Mouse (Mus musculus) midbrain, embryonic 15.5 days (tissue): ENCODE measurements around the gene Gm20388. TPM values are rescaled to one million over a fixed set of nuclear protein-coding genes. Genes with fewer than 3 reads are reported as not detected.
A peak's percentile ranks its signal among the peaks of the same experiment; 100 is the strongest.

ENCODE experiments used
- ATAC-seq: fragments of 200-750 bp; cut with Nextera tagmentation; replicated peaks from 2 replicates; pipeline ENCODE4 v1.8.0; 2017; ENCODE audit warnings: moderate TSS enrichment
- H3K27ac ChIP-seq: fragments of 300-500 bp; sonication (generic); 2 replicates; pipeline ENCODE4 v1.5.1; 2015; ENCODE audit warnings: mild to moderate bottlenecking, inconsistent platforms
- H3K27me3 ChIP-seq: fragments of 300-500 bp; sonication (generic); replicated peaks from 2 replicates; pipeline ENCODE4 v1.6.1; 2015; ENCODE audit warnings: inconsistent platforms
- H3K36me3 ChIP-seq: fragments of 300-500 bp; sonication (generic); replicated peaks from 2 replicates; pipeline ENCODE4 v1.6.1; 2015; ENCODE audit warnings: inconsistent platforms
- H3K4me1 ChIP-seq: fragments of 300-500 bp; sonication (generic); 2 replicates; pipeline ENCODE4 v1.6.1; 2015; ENCODE audit warnings: inconsistent platforms
- H3K4me2 ChIP-seq: fragments of 300-500 bp; sonication (generic); 2 replicates; pipeline ENCODE4 v1.6.1; 2015; ENCODE audit warnings: inconsistent platforms, mild to moderate bottlenecking, moderate library complexity
- H3K4me3 ChIP-seq: fragments of 300-500 bp; sonication (generic); 2 replicates; pipeline ENCODE4 v1.5.1; 2015; ENCODE audit warnings: mild to moderate bottlenecking, inconsistent platforms
- H3K9ac ChIP-seq: fragments of 300-500 bp; sonication (generic); 2 replicates; pipeline ENCODE4 v1.6.1; 2015; ENCODE audit warnings: mild to moderate bottlenecking, inconsistent platforms
- H3K9me3 ChIP-seq: fragments of 300-500 bp; sonication (generic); 2 replicates; pipeline ENCODE4 v1.6.1; 2016; ENCODE audit warnings: inconsistent platforms
- WGBS: fragments of 180-500 bp; shearing (Covaris S2); methylation state at CpG from one replicate; pipeline ENCODE4 v1.1.7; 2015; ENCODE audit warnings: mixed read lengths; 5-methylcytosine and 5-hydroxymethylcytosine counted together
- polyA plus RNA-seq: library from polyadenylated mRNA; unstranded; fragments of >200 nt; fragmentation: Nextera tagmentation; extraction: Ambion mirVana; gene quantifications from 2 replicates; pipeline ENCODE4 v1.2.1, GENCODE M21; 2015

Gene Gm20388
- polyA plus RNA-seq, 1 experiment from 2014 or later, result 5.6 TPM

GRCm38 (mm10) chr8:122763267-122763738, 2852.7 kb downstream of the Gm20388 start:
- Histone ChIP-seq H3K4me2 (no peak overlapping the region), H3K9ac (no peak overlapping the region), H3K27ac (no peak overlapping the region), H3K9me3 (no peaks in the 10 kb centered on the region), H3K27me3 (0 out of 2 replicates have a peak, but pooled peaks cover 3% of the 10 kb centered on the region), H3K4me1 (peaks cover 14% of the 10 kb centered on the region; the same call in 1 of the 2 replicates), H3K36me3 (no peaks in the 10 kb centered on the region), H3K4me3 (no peak overlapping the region)
- ATAC-seq, result no peak
- WGBS, result 85% methylated on average over 14 of the region's 14 CpGs

- Histone ChIP-seq H3K4me3 (no peak overlapping the region), H3K36me3 (no peaks in the 10 kb centered on the region), H3K4me2 (no peak overlapping the region), H3K4me1 (peaks cover 7% of the 10 kb centered on the region; the same call in 1 of the 2 replicates), H3K27ac (no peak overlapping the region), H3K9me3 (no peaks in the 10 kb centered on the region), H3K27me3 (0 out of 2 replicates have a peak, but pooled peaks cover 7% of the 10 kb centered on the region), H3K9ac (no peak overlapping the region)
- WGBS, result 88% methylated on average over 7 of the region's 7 CpGs
- ATAC-seq, result no peak
These were observed 2854.3 kb downstream of the Gm20388 start for GRCm38 (mm10) chr8:122764790-122765474.

GRCm38 (mm10) chr8:122766189-122766588, 2855.5 kb downstream of the Gm20388 start:
- 67% methylated on average over 5 of the region's 5 CpGs for WGBS

GRCm38 (mm10) chr8:122766647-122767200, 2856.1 kb downstream of the Gm20388 start:
- 39% methylated on average over 8 of the region's 8 CpGs for WGBS
- Histone ChIP-seq H3K4me3 (no peak overlapping the region), H3K9ac (no peak overlapping the region), H3K4me2 (no peak overlapping the region), H3K4me1 (peaks cover 7% of the 10 kb centered on the region; the same call in 1 of the 2 replicates), H3K27ac (no peak overlapping the region), H3K36me3 (no peaks in the 10 kb centered on the region), H3K9me3 (no peaks in the 10 kb centered on the region), H3K27me3 (0 out of 2 replicates have a peak, but pooled peaks cover 7% of the 10 kb centered on the region)
- ATAC-seq, result no peak

More at GRCm38 (mm10) chr8:122766189-122766588, 2855.5 kb downstream of the Gm20388 start:
- Histone ChIP-seq H3K27me3 (0 out of 2 replicates have a peak, but pooled peaks cover 7% of the 10 kb centered on the region), H3K4me1 (peaks cover 7% of the 10 kb centered on the region; the same call in 1 of the 2 replicates), H3K9ac (no peak overlapping the region), H3K36me3 (no peaks in the 10 kb centered on the region), H3K9me3 (no peaks in the 10 kb centered on the region), H3K4me2 (no peak overlapping the region), H3K4me3 (no peak overlapping the region), H3K27ac (no peak overlapping the region)
- no peak for ATAC-seq

GRCm38 (mm10) chr8:122767229-122767628, 2856.6 kb downstream of the Gm20388 start:
- no peaks in the 10 kb centered on the region for H3K9me3 ChIP-seq
- no peak for ATAC-seq
- no peaks in the 10 kb centered on the region for H3K36me3 ChIP-seq
- no peak overlapping the region for H3K27ac ChIP-seq
- H3K4me3 ChIP-seq, result no peak overlapping the region
- WGBS, result 26% methylated on average over 9 of the region's 9 CpGs
- H3K4me1 ChIP-seq, result peaks cover 7% of the 10 kb centered on the region; the same call in 1 of the 2 replicates
- H3K9ac ChIP-seq, result no peak overlapping the region
- H3K4me2 ChIP-seq, result no peak overlapping the region
- 0 out of 2 replicates have a peak, but pooled peaks cover 7% of the 10 kb centered on the region for H3K27me3 ChIP-seq

GRCm38 (mm10) chr8:122769251-122770058, 2858.8 kb downstream of the Gm20388 start:
- Histone ChIP-seq H3K27me3 (0 out of 2 replicates have a peak, but pooled peaks cover 7% of the 10 kb centered on the region), H3K36me3 (no peaks in the 10 kb centered on the region), H3K9me3 (no peaks in the 10 kb centered on the region), H3K27ac (no peak overlapping the region), H3K4me3 (no peak overlapping the region), H3K4me1 (peaks cover 7% of the 10 kb centered on the region; the same call in 1 of the 2 replicates), H3K9ac (no peak overlapping the region), H3K4me2 (no peak overlapping the region)
- 54% methylated on average over 24 of the region's 24 CpGs for WGBS
- no peak; the same call in 1 of the 2 replicates for ATAC-seq

GRCm38 (mm10) chr8:122772431-122773060, 2861.9 kb downstream of the Gm20388 start:
- Histone ChIP-seq H3K4me2 (no peak overlapping the region), H3K36me3 (no peaks in the 10 kb centered on the region), H3K9ac (no peak overlapping the region), H3K27me3 (0 out of 2 replicates have a peak, but pooled peaks cover 4% of the 10 kb centered on the region), H3K9me3 (no peaks in the 10 kb centered on the region), H3K27ac (no peak overlapping the region), H3K4me3 (no peak overlapping the region), H3K4me1 (peaks cover 16% of the 10 kb centered on the region)
- ATAC-seq, result no peak
- WGBS, result 47% methylated on average over 10 of the region's 10 CpGs

- Histone ChIP-seq H3K9ac (peak within 1 kb of the TSS; percentile 76), H3K9me3 (no peaks in the 10 kb centered on the region), H3K4me3 (peak within 1 kb of the TSS; percentile 68), H3K4me1 (peaks cover 16% of the 10 kb centered on the region), H3K36me3 (no peaks in the 10 kb centered on the region), H3K4me2 (peak within 1 kb of the TSS; percentile 85), H3K27me3 (no peaks in the 10 kb centered on the region), H3K27ac (peak within 1 kb of the TSS; percentile 48)
- WGBS, result 1% methylated on average over 50 of the region's 50 CpGs
- ATAC-seq, result peak; percentile 84
These were observed 2864.9 kb downstream of the Gm20388 start, which contains the start of gene Acsf3 for GRCm38 (mm10) chr8:122775285-122776155. Gene Acsf3 (plus strand): TSS chr8:122775486.

GRCm38 (mm10) chr8:122777701-122778100, 2867.1 kb downstream of the Gm20388 start:
- H3K4me1 ChIP-seq, result peaks cover 16% of the 10 kb centered on the region
- ATAC-seq, result no peak
- H3K4me3 ChIP-seq, result no peak overlapping the region
- 94% methylated on average over 6 of the region's 6 CpGs for whole genome bisulfite sequencing
- no peak overlapping the region for H3K4me2 ChIP-seq
- H3K36me3 ChIP-seq, result 0 out of 2 replicates have a peak, but pooled peaks cover 9% of the 10 kb centered on the region
- no peak overlapping the region for H3K27ac ChIP-seq
- no peak overlapping the region for H3K9ac ChIP-seq
- H3K27me3 ChIP-seq, result no peaks in the 10 kb centered on the region
- H3K9me3 ChIP-seq, result no peaks in the 10 kb centered on the region

- Histone ChIP-seq H3K9me3 (no peaks in the 10 kb centered on the region), H3K9ac (no peak overlapping the region), H3K27me3 (no peaks in the 10 kb centered on the region), H3K27ac (no peak overlapping the region), H3K4me3 (no peak overlapping the region), H3K36me3 (peaks cover 13% of the 10 kb centered on the region; the same call in 1 of the 2 replicates), H3K4me1 (peaks cover 16% of the 10 kb centered on the region), H3K4me2 (no peak overlapping the region)
- ATAC-seq, result no peak
- WGBS, result 92% methylated on average over 3 of the region's 3 CpGs
These were observed 2868.1 kb downstream of the Gm20388 start for GRCm38 (mm10) chr8:122778703-122779239.
